Mouse (Mus musculus): Measurements from ENCODE around the gene Olfr237-ps1. TPM values are rescaled to one million over a fixed set of nuclear protein-coding genes. Genes with fewer than 3 reads are reported as not detected.

Gene Olfr237-ps1
- polyA plus RNA-seq, 1 experiment from 2014 or later: not detected

- H3K4me2 ChIP-seq: no peak overlapping the region
- ATAC-seq (ENCODE audit: insufficient number of reproducible peaks, low FRiP score): no peak
- no peaks in the 10 kb centered on the region for H3K9me3 ChIP-seq (replicated peaks)
Measured at GRCm38 (mm10) chr6:43202786-43203185, 56.4 kb downstream of the Olfr237-ps1 start.

GRCm38 (mm10) chr6:43205355-43205754, 59.0 kb downstream of the Olfr237-ps1 start:
- WGBS: 49% methylated on average over 2 of the region's 2 CpGs

More at GRCm38 (mm10) chr6:43202786-43203185, 56.4 kb downstream of the Olfr237-ps1 start:
- Histone ChIP-seq H3K4me1 (replicated peaks) (no peaks in the 10 kb centered on the region), H3K36me3 (no peaks in the 10 kb centered on the region), H3K27me3 (replicated peaks) (no peaks in the 10 kb centered on the region), H3K9ac (no peak overlapping the region), H3K4me3 (no peak overlapping the region), H3K27ac (ENCODE audit: poor library complexity, severe bottlenecking) (no peak overlapping the region)

More at GRCm38 (mm10) chr6:43205355-43205754, 59.0 kb downstream of the Olfr237-ps1 start:
- Histone ChIP-seq H3K27me3 (replicated peaks) (no peaks in the 10 kb centered on the region), H3K4me3 (no peak overlapping the region), H3K9me3 (replicated peaks) (no peaks in the 10 kb centered on the region), H3K4me1 (replicated peaks) (no peaks in the 10 kb centered on the region), H3K27ac (ENCODE audit: poor library complexity, severe bottlenecking) (no peak overlapping the region), H3K4me2 (no peak overlapping the region), H3K36me3 (no peaks in the 10 kb centered on the region), H3K9ac (no peak overlapping the region)
- no peak for ATAC-seq (ENCODE audit: insufficient number of reproducible peaks, low FRiP score)

Other genes with a start within 250 kb of the Olfr237-ps1 start
- gene Olfr447, start 237.7 kb upstream of the Olfr237-ps1 start, polyA plus RNA-seq (2016; fragmentation: Nextera tagmentation; extraction: Ambion mirVana): not detected in 2 replicates
- gene Olfr446, start 225.2 kb upstream of the Olfr237-ps1 start, polyA plus RNA-seq (2016; fragmentation: Nextera tagmentation; extraction: Ambion mirVana): not detected in 2 replicates
- not detected in 2 replicates for gene Olfr444, start 197.5 kb upstream of the Olfr237-ps1 start, polyA plus RNA-seq (2016; fragmentation: Nextera tagmentation; extraction: Ambion mirVana)
- gene Olfr441, start 40.2 kb upstream of the Olfr237-ps1 start, polyA plus RNA-seq (2016; fragmentation: Nextera tagmentation; extraction: Ambion mirVana): not detected in 2 replicates
- not detected in 2 replicates for gene Olfr437, start 16.7 kb downstream of the Olfr237-ps1 start, polyA plus RNA-seq (2016; fragmentation: Nextera tagmentation; extraction: Ambion mirVana)
- not detected in 2 replicates for gene Olfr13, start 25.6 kb downstream of the Olfr237-ps1 start, polyA plus RNA-seq (2016; fragmentation: Nextera tagmentation; extraction: Ambion mirVana)
- not detected in 2 replicates for gene Olfr435, start 50.6 kb downstream of the Olfr237-ps1 start, polyA plus RNA-seq (2016; fragmentation: Nextera tagmentation; extraction: Ambion mirVana)
- gene Olfr434, start 66.5 kb downstream of the Olfr237-ps1 start, polyA plus RNA-seq (2016; fragmentation: Nextera tagmentation; extraction: Ambion mirVana): not detected in 2 replicates
- gene Olfr47, start 85.0 kb downstream of the Olfr237-ps1 start, polyA plus RNA-seq (2016; fragmentation: Nextera tagmentation; extraction: Ambion mirVana): not detected in 2 replicates
- gene Arhgef5, start 119.0 kb downstream of the Olfr237-ps1 start, polyA plus RNA-seq (2016; fragmentation: Nextera tagmentation; extraction: Ambion mirVana): 8.6 and 8.9 TPM in 2 replicates
- not detected in 2 replicates for gene Nobox, start 163.0 kb downstream of the Olfr237-ps1 start, polyA plus RNA-seq (2016; fragmentation: Nextera tagmentation; extraction: Ambion mirVana)